Mouse (Mus musculus) testis, adult 2 months (tissue): ENCODE measurements around the gene Txndc8.

Experiments
- CTCF ChIP-seq: fragments of 200-500 bp; IDR thresholded peaks from 2 replicates; pipeline ENCODE4 v1.5.1; 2012; ENCODE audit warnings: low read depth, mild to moderate bottlenecking, inconsistent platforms, low read length, moderate library complexity; ENCODE audit not compliant: control insufficient read depth, insufficient read depth, insufficient replicate concordance
- POLR2A ChIP-seq: fragments of 200-500 bp; IDR thresholded peaks from 2 replicates; pipeline ENCODE4 v1.6.1; 2012; ENCODE audit warnings: low read depth, mild to moderate bottlenecking, inconsistent platforms, low read length, moderate library complexity; ENCODE audit not compliant: control insufficient read depth

GRCm38 (mm10) chr4:57947476-57947875 is 61.4 kb downstream of the Txndc8 start:
- TF ChIP-seq CTCF (no peak), POLR2A (no peak)
